Mouse (Mus musculus) limb, embryonic 11.5 days (tissue): ENCODE results near the gene Acad9. TPM values are rescaled to one million over a fixed set of nuclear protein-coding genes. Genes with fewer than 3 reads are reported as not detected.

Experiments used
- ATAC-seq: fragments of 200-750 bp; cut with Nextera tagmentation; 2 replicates; pipeline ENCODE4 v1.8.0; 2017; ENCODE audit warnings: low read depth; ENCODE audit not compliant: insufficient number of reproducible peaks, low FRiP score, low TSS enrichment
- DNase-seq: peaks from one replicate; pipeline ENCODE4 v3.0.0-alpha.2; 2015; ENCODE audit warnings: low spot score
- H3K27ac ChIP-seq: fragments of 300-500 bp; sonication (generic); replicated peaks from 2 replicates; pipeline ENCODE4 v1.5.1; 2014; ENCODE audit warnings: low read depth, mild to moderate bottlenecking, low read length
- H3K27me3 ChIP-seq: fragments of 300-500 bp; sonication (generic); 2 replicates; pipeline ENCODE4 v1.6.1; 2014; ENCODE audit warnings: mild to moderate bottlenecking, low read length, mixed read lengths; ENCODE audit not compliant: control insufficient read depth, insufficient read depth
- H3K36me3 ChIP-seq: fragments of 300-500 bp; sonication (generic); 2 replicates; pipeline ENCODE4 v1.6.1; 2014; ENCODE audit warnings: mild to moderate bottlenecking, low read length, moderate library complexity, mixed read lengths; ENCODE audit not compliant: control insufficient read depth, insufficient read depth
- H3K4me1 ChIP-seq: fragments of 300-500 bp; sonication (generic); 2 replicates; pipeline ENCODE4 v1.6.1; 2014; ENCODE audit warnings: low read length, mixed read lengths; ENCODE audit not compliant: control insufficient read depth, insufficient read depth
- H3K4me2 ChIP-seq: fragments of 300-500 bp; sonication (generic); 2 replicates; pipeline ENCODE4 v1.6.1; 2014; ENCODE audit warnings: low read depth, mild to moderate bottlenecking, moderate library complexity; ENCODE audit not compliant: severe bottlenecking
- H3K4me3 ChIP-seq: fragments of 300-500 bp; sonication (generic); 2 replicates; pipeline ENCODE4 v1.5.1; 2014; ENCODE audit warnings: low read depth, low read length
- H3K9ac ChIP-seq: fragments of 300-500 bp; sonication (generic); 2 replicates; pipeline ENCODE4 v1.6.1; 2014; ENCODE audit warnings: mild to moderate bottlenecking, low read length
- H3K9me3 ChIP-seq: fragments of 300-500 bp; sonication (generic); 2 replicates; pipeline ENCODE4 v1.6.1; 2016; ENCODE audit warnings: low read length; ENCODE audit not compliant: control insufficient read depth
- WGBS: fragments of 180-500 bp; shearing (Covaris S2); extraction: QIAGEN DNeasy Blood & Tissue Kit; methylation state at CpG from one replicate; pipeline ENCODE4 v1.1.7; 2014; 5-methylcytosine and 5-hydroxymethylcytosine counted together
- polyA plus RNA-seq: library from polyadenylated mRNA; unstranded; fragments of >200 nt; fragmentation: Nextera tagmentation; extraction: Ambion mirVana; gene quantifications from 2 replicates; pipeline ENCODE4 v1.2.1, GENCODE M21; 2014

Acad9 gene
- polyA plus RNA-seq, 1 experiment from 2014 or later = 94.7 TPM

GRCm38 (mm10) chr3:36060096-36060850 is 5.5 kb upstream of the Acad9 start:
- no peak overlapping the region for H3K9ac ChIP-seq
- 32% methylated on average over 8 of the region's 8 CpGs for WGBS
- no peaks in the 10 kb centered on the region for H3K9me3 ChIP-seq
- H3K4me2 ChIP-seq = no peak overlapping the region
- H3K27me3 ChIP-seq = no peaks in the 10 kb centered on the region
- ATAC-seq (no peak), DNase-seq (peak; percentile 77)
- H3K4me1 ChIP-seq = no peaks in the 10 kb centered on the region
- H3K27ac ChIP-seq = no peak overlapping the region
- no peaks in the 10 kb centered on the region for H3K36me3 ChIP-seq
- no peak overlapping the region for H3K4me3 ChIP-seq

GRCm38 (mm10) chr3:36064592-36065061 is 1.2 kb upstream of the Acad9 start:
- Histone ChIP-seq H3K4me2 (no peak overlapping the region), H3K27ac (no peak overlapping the region), H3K9me3 (no peaks in the 10 kb centered on the region), H3K4me3 (no peak overlapping the region), H3K36me3 (no peaks in the 10 kb centered on the region), H3K9ac (no peak overlapping the region), H3K4me1 (no peaks in the 10 kb centered on the region), H3K27me3 (no peaks in the 10 kb centered on the region)
- DNase-seq (no peak), ATAC-seq (no peak)
- 94% methylated on average over 1 of the region's 1 CpGs for WGBS

- Histone ChIP-seq H3K27ac (no peak overlapping the region), H3K4me1 (no peaks in the 10 kb centered on the region), H3K9me3 (no peaks in the 10 kb centered on the region), H3K4me2 (peak overlapping the region; percentile 74; the same call in 1 of the 2 replicates), H3K9ac (no peak overlapping the region), H3K27me3 (no peaks in the 10 kb centered on the region), H3K4me3 (no peak overlapping the region; the same call in 1 of the 2 replicates), H3K36me3 (peaks cover 2% of the 10 kb centered on the region)
- DNase-seq (no peak), ATAC-seq (no peak)
- WGBS = 98% methylated on average over 2 of the region's 2 CpGs
Measured at GRCm38 (mm10) chr3:36065166-36065565, 613 bp upstream of the Acad9 start.

GRCm38 (mm10) chr3:36067731-36068130 is 2.0 kb downstream of the Acad9 start:
- Histone ChIP-seq H3K4me2 (no peak overlapping the region), H3K36me3 (peaks cover 2% of the 10 kb centered on the region), H3K4me1 (no peaks in the 10 kb centered on the region), H3K27me3 (no peaks in the 10 kb centered on the region), H3K9ac (no peak overlapping the region), H3K27ac (no peak overlapping the region), H3K9me3 (no peaks in the 10 kb centered on the region), H3K4me3 (no peak overlapping the region)
- ATAC-seq = no peak
- WGBS = 92% methylated on average over 6 of the region's 6 CpGs
- no peak for DNase-seq

- Histone ChIP-seq H3K9ac (no peak overlapping the region), H3K36me3 (peaks cover 6% of the 10 kb centered on the region), H3K27me3 (no peaks in the 10 kb centered on the region), H3K9me3 (no peaks in the 10 kb centered on the region), H3K4me1 (no peaks in the 10 kb centered on the region), H3K4me2 (no peak overlapping the region), H3K27ac (no peak overlapping the region), H3K4me3 (no peak overlapping the region)
- no peak for ATAC-seq
- no peak for DNase-seq
- WGBS = 97% methylated on average over 4 of the region's 4 CpGs
Measured at GRCm38 (mm10) chr3:36070436-36070835, 4.7 kb downstream of the Acad9 start.

- peaks cover 7% of the 10 kb centered on the region for H3K36me3 ChIP-seq
- no peak for DNase-seq
- WGBS = 91% methylated on average over 5 of the region's 5 CpGs
Measured at GRCm38 (mm10) chr3:36071047-36071446, 5.3 kb downstream of the Acad9 start.

GRCm38 (mm10) chr3:36074231-36074630 is 8.5 kb downstream of the Acad9 start:
- Histone ChIP-seq H3K9me3 (no peaks in the 10 kb centered on the region), H3K27me3 (no peaks in the 10 kb centered on the region), H3K4me3 (no peak overlapping the region), H3K27ac (no peak overlapping the region), H3K4me2 (no peak overlapping the region), H3K36me3 (peaks cover 7% of the 10 kb centered on the region), H3K9ac (no peak overlapping the region), H3K4me1 (no peaks in the 10 kb centered on the region)
- 94% methylated on average over 6 of the region's 6 CpGs for WGBS
- ATAC-seq = no peak
- DNase-seq = no peak

More at GRCm38 (mm10) chr3:36071047-36071446, 5.3 kb downstream of the Acad9 start:
- Histone ChIP-seq H3K27me3 (no peaks in the 10 kb centered on the region), H3K9me3 (no peaks in the 10 kb centered on the region), H3K27ac (no peak overlapping the region), H3K4me1 (no peaks in the 10 kb centered on the region), H3K4me3 (no peak overlapping the region), H3K4me2 (no peak overlapping the region), H3K9ac (no peak overlapping the region)
- no peak for ATAC-seq

- DNase-seq (peak; percentile 16), ATAC-seq (no peak)
- H3K36me3 ChIP-seq = peaks cover 5% of the 10 kb centered on the region; the same call in 1 of the 2 replicates
- WGBS = 92% methylated on average over 6 of the region's 6 CpGs
- no peaks in the 10 kb centered on the region for H3K27me3 ChIP-seq
- H3K9ac ChIP-seq = no peak overlapping the region
- no peaks in the 10 kb centered on the region for H3K9me3 ChIP-seq
- H3K4me1 ChIP-seq = no peaks in the 10 kb centered on the region
- no peak overlapping the region for H3K4me3 ChIP-seq
- H3K4me2 ChIP-seq = no peak overlapping the region
- H3K27ac ChIP-seq = no peak overlapping the region
Measured at GRCm38 (mm10) chr3:36075466-36075865, 9.7 kb downstream of the Acad9 start.
